Mouse (Mus musculus) hindbrain, embryonic 12.5 days (tissue): ENCODE measurements around the gene Samd8. TPM values are rescaled to one million over a fixed set of nuclear protein-coding genes. Genes with fewer than 3 reads are reported as not detected.

Source experiments
- ATAC-seq: fragments of 200-750 bp; cut with Nextera tagmentation; 2 replicates; pipeline ENCODE4 v1.8.0; 2017; ENCODE audit warnings: moderate TSS enrichment; ENCODE audit not compliant: low FRiP score
- H3K27ac ChIP-seq: fragments of 300-500 bp; sonication (generic); 2 replicates; pipeline ENCODE4 v1.5.1; 2016; ENCODE audit warnings: mild to moderate bottlenecking
- H3K27me3 ChIP-seq: fragments of 300-500 bp; sonication (generic); 2 replicates; pipeline ENCODE4 v1.6.1; 2016; ENCODE audit warnings: mild to moderate bottlenecking
- H3K36me3 ChIP-seq: fragments of 300-500 bp; sonication (generic); 2 replicates; pipeline ENCODE4 v1.6.1; 2016; ENCODE audit warnings: mild to moderate bottlenecking
- H3K4me1 ChIP-seq: fragments of 300-500 bp; sonication (generic); 2 replicates; pipeline ENCODE4 v1.6.1; 2016
- H3K4me2 ChIP-seq: fragments of 300-500 bp; sonication (generic); replicated peaks from 2 replicates; pipeline ENCODE4 v1.6.1; 2016; ENCODE audit warnings: mild to moderate bottlenecking
- H3K4me3 ChIP-seq: fragments of 300-500 bp; sonication (generic); 2 replicates; pipeline ENCODE4 v1.5.1; 2016; ENCODE audit warnings: mild to moderate bottlenecking
- H3K9ac ChIP-seq: fragments of 300-500 bp; sonication (generic); 2 replicates; pipeline ENCODE4 v1.6.1; 2016; ENCODE audit warnings: mild to moderate bottlenecking, moderate library complexity
- H3K9me3 ChIP-seq: fragments of 300-500 bp; sonication (generic); replicated peaks from 2 replicates; pipeline ENCODE4 v1.6.1; 2016; ENCODE audit warnings: mild to moderate bottlenecking
- WGBS: fragments of 180-500 bp; shearing (Covaris S2); methylation state at CpG from one replicate; pipeline ENCODE4 v1.1.7; 2016; 5-methylcytosine and 5-hydroxymethylcytosine counted together
- polyA plus RNA-seq: library from polyadenylated mRNA; unstranded; fragments of >200 nt; fragmentation: Nextera tagmentation; extraction: Ambion mirVana; gene quantifications from 2 replicates; pipeline ENCODE4 v1.2.1, GENCODE M21; 2016

The Samd8 gene
- polyA plus RNA-seq, 1 experiment from 2014 or later: 15.9 TPM

GRCm38 (mm10) chr14:21808208-21808922 is 58.0 kb downstream of the Samd8 start:
- H3K9ac ChIP-seq: no peak overlapping the region
- no peaks in the 10 kb centered on the region for H3K4me1 ChIP-seq
- WGBS: 94% methylated on average over 8 of the region's 8 CpGs

GRCm38 (mm10) chr14:21809418-21809817 is 59.1 kb downstream of the Samd8 start:
- ATAC-seq: no peak
- Histone ChIP-seq H3K27ac (no peak overlapping the region), H3K4me1 (no peaks in the 10 kb centered on the region), H3K9ac (no peak overlapping the region), H3K36me3 (no peaks in the 10 kb centered on the region), H3K4me3 (no peak overlapping the region), H3K4me2 (no peak overlapping the region), H3K27me3 (no peaks in the 10 kb centered on the region), H3K9me3 (no peaks in the 10 kb centered on the region)
- 79% methylated on average over 2 of the region's 2 CpGs for WGBS

More at GRCm38 (mm10) chr14:21808208-21808922, 58.0 kb downstream of the Samd8 start:
- H3K27me3 ChIP-seq: no peaks in the 10 kb centered on the region
- H3K4me3 ChIP-seq: no peak overlapping the region
- H3K27ac ChIP-seq: no peak overlapping the region
- no peak overlapping the region for H3K4me2 ChIP-seq
- ATAC-seq: no peak
- H3K9me3 ChIP-seq: no peaks in the 10 kb centered on the region
- H3K36me3 ChIP-seq: no peaks in the 10 kb centered on the region

DNA sequence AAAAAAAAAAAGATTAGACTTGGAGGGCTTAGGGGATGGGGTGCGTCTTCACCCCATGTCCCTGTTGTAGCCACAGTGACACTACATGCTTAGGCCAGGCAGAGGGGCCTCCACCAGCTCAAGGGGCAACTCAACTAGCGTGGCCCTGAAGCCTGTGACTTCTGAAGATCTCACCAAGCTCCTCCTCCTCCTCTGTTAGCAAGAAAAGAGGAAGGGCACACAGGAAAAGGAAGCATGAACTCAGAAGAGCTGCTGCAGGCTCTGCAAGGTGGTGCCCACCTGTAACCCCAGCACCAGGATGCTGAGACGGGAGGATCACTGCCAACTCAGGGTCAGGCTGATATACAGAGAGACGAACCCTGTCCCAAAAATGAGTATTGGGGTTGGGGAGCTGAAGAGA is 61.0 kb downstream of the Samd8 start:
- no peak for ATAC-seq
- H3K9ac ChIP-seq: no peak overlapping the region
- H3K27me3 ChIP-seq: no peaks in the 10 kb centered on the region
- H3K4me1 ChIP-seq: no peaks in the 10 kb centered on the region
- no peak overlapping the region for H3K27ac ChIP-seq
- H3K36me3 ChIP-seq: no peaks in the 10 kb centered on the region
- H3K4me3 ChIP-seq: no peak overlapping the region
- no peaks in the 10 kb centered on the region for H3K9me3 ChIP-seq
- no peak overlapping the region for H3K4me2 ChIP-seq
- WGBS: 85% methylated on average over 4 of the region's 4 CpGs

DNA sequence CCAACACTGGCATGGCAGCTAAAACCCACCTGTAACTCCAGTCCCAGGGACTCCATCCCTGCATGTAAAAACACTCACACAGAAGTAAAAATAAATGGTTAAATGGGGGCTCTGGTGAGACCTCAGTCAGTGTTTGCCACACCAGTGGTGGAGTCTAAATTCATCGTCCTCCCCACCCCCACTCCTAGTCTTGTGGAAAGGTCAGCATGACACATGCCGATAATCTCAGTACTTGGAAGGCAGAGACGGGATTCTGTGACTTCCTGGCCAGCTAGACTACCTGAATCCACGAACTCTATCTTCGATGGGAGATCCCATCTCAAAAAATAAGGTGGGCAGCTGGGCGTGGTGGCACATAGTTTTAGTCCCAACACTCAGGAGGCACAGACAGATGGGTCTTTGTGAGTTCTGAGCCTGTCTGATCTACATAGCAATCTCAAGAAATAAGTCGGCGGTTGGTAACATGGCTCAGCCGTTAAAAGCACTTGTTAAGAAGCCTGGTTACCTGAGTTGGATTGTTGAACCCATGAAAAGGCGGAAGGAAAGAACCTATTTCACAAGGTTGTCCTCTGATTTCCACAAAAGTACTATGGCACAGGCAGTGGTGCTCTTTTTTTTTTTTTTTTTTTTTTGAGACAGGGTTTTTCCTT is 61.5 kb downstream of the Samd8 start:
- Histone ChIP-seq H3K27ac (no peak overlapping the region), H3K4me2 (no peak overlapping the region), H3K27me3 (no peaks in the 10 kb centered on the region), H3K4me1 (no peaks in the 10 kb centered on the region), H3K4me3 (no peak overlapping the region), H3K9ac (no peak overlapping the region), H3K9me3 (no peaks in the 10 kb centered on the region), H3K36me3 (no peaks in the 10 kb centered on the region)
- WGBS: 88% methylated on average over 10 of the region's 10 CpGs
- no peak for ATAC-seq

DNA sequence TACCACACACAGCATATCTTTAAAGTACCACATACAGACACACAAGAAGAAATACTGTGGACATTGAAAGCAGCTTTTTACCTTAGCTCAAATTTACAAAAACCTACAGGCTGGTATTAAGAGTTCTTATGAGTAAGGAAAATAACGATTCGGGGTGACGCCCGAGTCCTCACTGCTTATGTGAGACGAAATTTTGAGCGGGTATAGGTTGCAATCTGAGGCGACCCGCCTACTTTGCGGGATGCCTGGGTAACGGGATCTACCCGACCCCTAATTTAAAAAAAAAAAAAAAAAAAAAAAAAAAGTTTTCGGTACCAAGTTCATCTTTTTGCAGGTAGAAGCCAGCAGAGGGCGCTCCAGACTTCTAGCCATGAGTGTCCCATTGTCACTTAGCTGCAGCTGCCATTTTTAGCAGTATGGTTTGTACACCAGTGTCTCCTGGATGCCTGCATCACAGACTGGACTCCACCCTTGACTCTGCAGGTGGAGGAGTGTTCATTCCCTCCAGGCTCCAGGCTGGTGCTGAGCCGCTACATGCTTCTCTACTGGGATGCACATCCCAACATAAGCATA is 62.3 kb downstream of the Samd8 start:
- no peaks in the 10 kb centered on the region for H3K36me3 ChIP-seq
- no peak overlapping the region for H3K27ac ChIP-seq
- H3K9me3 ChIP-seq: no peaks in the 10 kb centered on the region
- WGBS: 25% methylated on average over 14 of the region's 14 CpGs
- H3K27me3 ChIP-seq: no peaks in the 10 kb centered on the region
- H3K4me2 ChIP-seq: no peak overlapping the region
- ATAC-seq: no peak
- no peak overlapping the region for H3K9ac ChIP-seq
- H3K4me1 ChIP-seq: no peaks in the 10 kb centered on the region
- H3K4me3 ChIP-seq: no peak overlapping the region

- H3K4me3 ChIP-seq: no peak overlapping the region
- H3K27ac ChIP-seq: no peak overlapping the region
- H3K36me3 ChIP-seq: no peaks in the 10 kb centered on the region
- no peak overlapping the region for H3K9ac ChIP-seq
- H3K4me2 ChIP-seq: no peak overlapping the region
- WGBS: 90% methylated on average over 4 of the region's 4 CpGs
- ATAC-seq: no peak
- H3K9me3 ChIP-seq: no peaks in the 10 kb centered on the region
- H3K4me1 ChIP-seq: no peaks in the 10 kb centered on the region
- H3K27me3 ChIP-seq: no peaks in the 10 kb centered on the region
These were observed 62.9 kb downstream of the Samd8 start for GRCm38 (mm10) chr14:21813216-21813615.

GRCm38 (mm10) chr14:21813847-21814246 is 63.5 kb downstream of the Samd8 start:
- no peaks in the 10 kb centered on the region for H3K9me3 ChIP-seq
- no peaks in the 10 kb centered on the region for H3K36me3 ChIP-seq
- no peaks in the 10 kb centered on the region for H3K27me3 ChIP-seq
- no peaks in the 10 kb centered on the region for H3K4me1 ChIP-seq
- 84% methylated on average over 3 of the region's 3 CpGs for WGBS
- H3K27ac ChIP-seq: no peak overlapping the region
- no peak overlapping the region for H3K9ac ChIP-seq
- no peak overlapping the region for H3K4me3 ChIP-seq
- ATAC-seq: no peak
- H3K4me2 ChIP-seq: no peak overlapping the region

DNA sequence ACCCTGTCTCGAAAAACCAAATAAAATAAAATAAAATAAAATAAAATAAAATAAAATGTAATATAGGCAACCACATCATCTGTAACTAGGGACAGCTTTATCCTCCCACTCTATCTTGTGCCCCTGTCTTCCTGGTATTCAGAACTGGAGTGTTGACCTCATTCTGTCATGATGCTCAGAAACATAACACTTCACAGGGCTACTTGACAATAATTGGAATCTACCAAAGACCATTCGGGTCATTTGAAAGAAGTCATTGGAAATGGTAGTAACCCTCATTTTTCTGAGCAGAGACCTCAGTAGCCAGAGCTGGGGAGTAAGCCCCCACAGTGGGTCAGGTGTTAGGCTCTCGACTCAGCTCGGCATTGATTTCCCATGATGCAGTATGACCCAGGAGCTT is 64.3 kb downstream of the Samd8 start:
- WGBS: 92% methylated on average over 4 of the region's 4 CpGs
- no peaks in the 10 kb centered on the region for H3K27me3 ChIP-seq
- H3K36me3 ChIP-seq: no peaks in the 10 kb centered on the region
- ATAC-seq: no peak
- H3K4me1 ChIP-seq: no peaks in the 10 kb centered on the region
- H3K9me3 ChIP-seq: no peaks in the 10 kb centered on the region
- H3K27ac ChIP-seq: no peak overlapping the region
- H3K4me2 ChIP-seq: no peak overlapping the region
- H3K4me3 ChIP-seq: no peak overlapping the region
- no peak overlapping the region for H3K9ac ChIP-seq

- no peak overlapping the region for H3K27ac ChIP-seq
- no peaks in the 10 kb centered on the region for H3K36me3 ChIP-seq
- no peaks in the 10 kb centered on the region for H3K27me3 ChIP-seq
- H3K9me3 ChIP-seq: no peaks in the 10 kb centered on the region
- 73% methylated on average over 3 of the region's 3 CpGs for WGBS
- H3K9ac ChIP-seq: no peak overlapping the region
- no peak for ATAC-seq
- H3K4me3 ChIP-seq: no peak overlapping the region
- H3K4me2 ChIP-seq: no peak overlapping the region
- no peaks in the 10 kb centered on the region for H3K4me1 ChIP-seq
These were observed 65.9 kb downstream of the Samd8 start for GRCm38 (mm10) chr14:21816255-21816654.

GRCm38 (mm10) chr14:21817453-21817852 is 67.1 kb downstream of the Samd8 start:
- H3K9ac ChIP-seq: no peak overlapping the region
- 46% methylated on average over 4 of the region's 4 CpGs for WGBS
- H3K27me3 ChIP-seq: no peaks in the 10 kb centered on the region
- no peaks in the 10 kb centered on the region for H3K36me3 ChIP-seq
- no peak overlapping the region for H3K4me2 ChIP-seq
- no peaks in the 10 kb centered on the region for H3K9me3 ChIP-seq
- no peak for ATAC-seq
- H3K4me3 ChIP-seq: no peak overlapping the region
- no peak overlapping the region for H3K27ac ChIP-seq
- H3K4me1 ChIP-seq: no peaks in the 10 kb centered on the region

- Histone ChIP-seq H3K4me2 (no peak overlapping the region), H3K4me1 (peaks cover 4% of the 10 kb centered on the region), H3K27ac (no peak overlapping the region), H3K27me3 (no peaks in the 10 kb centered on the region), H3K9ac (no peak overlapping the region), H3K36me3 (no peaks in the 10 kb centered on the region), H3K9me3 (no peaks in the 10 kb centered on the region), H3K4me3 (no peak overlapping the region)
- 91% methylated on average over 4 of the region's 4 CpGs for WGBS
- no peak for ATAC-seq
These were observed 70.7 kb downstream of the Samd8 start for GRCm38 (mm10) chr14:21820880-21821505.

DNA sequence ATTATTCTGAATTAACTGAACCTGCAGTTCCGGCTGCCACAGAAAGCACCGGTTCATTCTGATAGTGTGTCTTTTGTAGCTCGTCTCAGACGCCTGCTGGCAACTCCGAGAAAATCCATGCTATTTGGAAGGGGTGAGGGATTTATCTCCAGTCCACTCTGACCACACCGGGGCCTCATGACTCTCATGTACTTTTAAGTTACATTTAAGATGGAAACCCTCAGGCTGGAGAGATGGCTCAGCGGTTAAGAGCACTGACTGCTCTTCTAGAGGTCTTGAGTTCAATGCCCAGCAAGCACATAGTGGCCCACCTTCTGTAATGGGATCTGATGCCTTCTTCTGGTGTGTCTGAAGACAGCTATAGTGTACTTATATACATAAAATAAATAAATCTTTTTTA is 72.0 kb downstream of the Samd8 start:
- Histone ChIP-seq H3K9me3 (no peaks in the 10 kb centered on the region), H3K27ac (no peak overlapping the region), H3K36me3 (no peaks in the 10 kb centered on the region), H3K4me2 (no peak overlapping the region), H3K9ac (no peak overlapping the region), H3K4me3 (no peak overlapping the region), H3K4me1 (peaks cover 4% of the 10 kb centered on the region), H3K27me3 (no peaks in the 10 kb centered on the region)
- no peak for ATAC-seq
- WGBS: 74% methylated on average over 7 of the region's 7 CpGs
